Mouse (Mus musculus) small intestine, adult 10 weeks (tissue): ENCODE results near the gene Gm17174. TPM values are rescaled to one million over a fixed set of nuclear protein-coding genes. Genes with fewer than 3 reads are reported as not detected.

Experiments
- polyA plus RNA-seq: library from polyadenylated mRNA; stranded (reverse); fragments of 350-450 nt; fragmentation: Illumina TruSeq; extraction: RNeasy Lipid Tissue Mini Kit (QIAGEN cat#74804); gene quantifications from one replicate; pipeline ENCODE4 v1.2.3, GENCODE M21; 2014; ENCODE audit warnings: low replicate concordance

The Gm17174 gene
- polyA plus RNA-seq: not detected

GRCm38 (mm10) chr14:51592039-51592438, at the start of gene Gm17174:
TSS of gene Gm17174 (minus strand) at chr14:51592139.

GRCm38 (mm10) chr14:51635566-51635965, 43.6 kb upstream of the Gm17174 start, which contains the start of gene Gm4181:
TSS of gene Gm4181 (minus strand) at chr14:51635666.

GRCm38 (mm10) chr14:51611210-51611609, 19.3 kb upstream of the Gm17174 start, which contains the start of gene Gm17078:
TSS of gene Gm17078 (minus strand) at chr14:51611310.

GRCm38 (mm10) chr14:51573963-51574362, 18.0 kb downstream of the Gm17174 start, which contains the start of gene Gm17175:
TSS of gene Gm17175 (minus strand) at chr14:51574063.

GRCm38 (mm10) chr14:51552490-51552889, 39.4 kb downstream of the Gm17174 start, which contains the start of gene Gm5622:
TSS of gene Gm5622 (plus strand) at chr14:51552790.

Other genes with a start within 250 kb of the Gm17174 start
- gene Gm7247, start 230.4 kb downstream of the Gm17174 start, polyA plus RNA-seq: not detected
- gene Vmn2r88, start 181.3 kb downstream of the Gm17174 start, polyA plus RNA-seq: not detected
- gene Vmn2r89, start 140.3 kb downstream of the Gm17174 start, polyA plus RNA-seq: not detected
- not detected for gene Gm5622, start 39.3 kb downstream of the Gm17174 start, polyA plus RNA-seq
- not detected for gene Gm17175, start 18.1 kb downstream of the Gm17174 start, polyA plus RNA-seq
- not detected for gene Gm17078, start 19.2 kb upstream of the Gm17174 start, polyA plus RNA-seq
- gene Gm4181, start 43.5 kb upstream of the Gm17174 start, polyA plus RNA-seq: not detected
- gene Gm17079, start 103.3 kb upstream of the Gm17174 start, polyA plus RNA-seq: not detected
- gene Gm5800, start 125.0 kb upstream of the Gm17174 start, polyA plus RNA-seq: not detected
- 125 TPM for gene Ang4, start 181.5 kb upstream of the Gm17174 start, polyA plus RNA-seq
- not detected for gene AY358078, start 207.9 kb upstream of the Gm17174 start, polyA plus RNA-seq